Comparison of ENCODE assay signal across 27 mouse cellular contexts in the genomic region with DNA sequence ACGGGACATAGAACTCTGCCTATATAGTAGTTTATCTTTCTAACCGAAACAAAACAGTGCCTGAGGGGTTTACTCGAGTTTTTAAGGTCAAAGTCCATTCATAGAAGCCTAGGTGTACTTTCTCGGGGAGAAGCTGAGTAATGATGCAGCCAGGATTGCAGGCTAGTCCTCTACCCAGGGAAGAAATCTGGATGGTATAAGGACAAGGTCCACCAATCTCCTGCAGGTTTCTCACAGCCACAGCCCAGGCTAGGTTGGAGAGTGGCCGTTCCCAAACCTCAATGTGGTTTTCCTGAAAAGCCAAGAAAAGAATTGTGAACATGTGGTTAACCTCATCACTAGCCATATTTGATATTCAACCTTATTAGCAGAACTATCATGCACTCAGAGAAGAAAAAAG. TPM values are rescaled to one million over a fixed set of nuclear protein-coding genes. Genes with fewer than 3 reads are reported as not detected.
DNase-seq lines count a peak whose midpoint lies in the region; ATAC-seq and TF ChIP-seq lines count a peak whose summit lies in the region.
"Had no signal": no experiment of that assay in that cellular context is flagged by ENCODE, and none has a peak within 500 bp of the region (broad histone marks: within the 10 kb centered on the region; RNA-seq: fewer than 3 reads in every experiment).

No protein-coding gene starts in this region.

- H3K9ac ChIP-seq in CH12.LX (ENCODE audit: insufficient read depth, low read depth): no peak overlapping the region
- H3K9ac ChIP-seq in intestine, embryonic 16.5 days (ENCODE audit: low read depth, low read length): no peak overlapping the region
- H3K9ac ChIP-seq: embryonic facial prominence, embryonic 12.5 days; embryonic facial prominence, embryonic 15.5 days; forebrain, embryonic 12.5 days; forebrain, embryonic 15.5 days; hindbrain, embryonic 13.5 days had no signal

- H3K4me1 ChIP-seq in CH12.LX (ENCODE audit: control insufficient read depth in 1 of 2, insufficient read depth in 2 of 2): peaks cover 0 to 7% of the 10 kb centered on the region in 2 experiments; a peak in 1 of 4 replicates
- H3K4me1 ChIP-seq in embryonic fibroblast, embryonic 13.5 days (ENCODE audit: control insufficient read depth, insufficient read depth, low read length): no peaks in the 10 kb centered on the region
- H3K4me1 ChIP-seq in intestine, embryonic 16.5 days (ENCODE audit: control insufficient read depth, insufficient read depth, low read length): no peaks in the 10 kb centered on the region
- 0 out of 2 replicates have a peak, but pooled peaks cover 7% of the 10 kb centered on the region for H3K4me1 ChIP-seq in hindbrain, embryonic 10.5 days (replicated peaks)
- H3K4me1 ChIP-seq: embryonic facial prominence, embryonic 12.5 days had no signal

- 45% methylated on average over 5 of the region's 5 CpGs for WGBS in intestine, embryonic 16.5 days
- WGBS in hindbrain, embryonic 10.5 days: 81% methylated on average over 5 of the region's 5 CpGs

- in situ Hi-C loops in CH12.LX (cut with MboI; ENCODE audit: low pct_ligation_motif_present, low pct_unique_long_range_greater_than_20kb, low sequenced_read_pairs): no loop called here

- dilution Hi-C loops in CH12.LX (cut with MboI; ENCODE audit: extremely low pct_ligation_motif_present, extremely low pct_unique_long_range_greater_than_20kb, low sequenced_read_pairs): no loop called here

- no peak for DNase-seq in CH12.LX (ENCODE audit: extremely low read depth)
- DNase-seq in layer of hippocampus, adult 9-10 months (ENCODE audit: low spot score): no peak
- DNase-seq in adrenal gland, adult 18-20 months (ENCODE audit: low spot score in 2 of 2): no peak
- no peak for DNase-seq in hindbrain, embryonic 10.5 days (ENCODE audit: low spot score)
- DNase-seq in lung, postnatal 25 days (ENCODE audit: low spot score): no peak
- DNase-seq: adrenal gland, adult 8-10 months; adrenal gland, postnatal 25 days; cerebellum, adult 18-20 months; cerebellum, adult 9-11 months; cerebellum, postnatal 25 days; gastrocnemius, postnatal 10 days; gastrocnemius, postnatal 36 days; heart, adult 2 months; kidney, adult 18-20 months had no signal

- H3K4me2 ChIP-seq in CH12.LX (ENCODE audit: insufficient read depth, low read depth, poor library complexity, severe bottlenecking): no peak overlapping the region
- no peak overlapping the region for H3K4me2 ChIP-seq in intestine, embryonic 16.5 days (ENCODE audit: low read depth, low read length)
- H3K4me2 ChIP-seq: embryonic facial prominence, embryonic 12.5 days; embryonic facial prominence, embryonic 15.5 days; forebrain, embryonic 12.5 days; forebrain, embryonic 15.5 days; heart, embryonic 11.5 days; hindbrain, embryonic 13.5 days had no signal

- ATAC-seq in intestine, embryonic 16.5 days: peak; percentile 64
- ATAC-seq: CD4-positive, CD25-positive, alpha-beta regulatory T cell, adult 4 months; forebrain, embryonic 15.5 days; hindbrain, embryonic 16.5 days; Patski had no signal

- H3K79me2 ChIP-seq in CH12.LX (replicated peaks; ENCODE audit: control insufficient read depth, extremely low read depth, insufficient read depth, poor library complexity, severe bottlenecking): peaks cover 18% of the 10 kb centered on the region

- no peak overlapping the region for H3K4me3 ChIP-seq in CH12.LX (replicated peaks in 1 of 3; ENCODE audit: low read depth in 2 of 3, low read length in 2 of 3, poor library complexity in 1 of 3)
- H3K4me3 ChIP-seq in embryonic fibroblast, embryonic 13.5 days (ENCODE audit: insufficient read depth, low read length): no peak overlapping the region
- H3K4me3 ChIP-seq in intestine, embryonic 16.5 days (ENCODE audit: low read length): no peak overlapping the region
- H3K4me3 ChIP-seq in hindbrain, embryonic 10.5 days: no peak overlapping the region
- H3K4me3 ChIP-seq: embryonic facial prominence, embryonic 12.5 days; embryonic facial prominence, embryonic 15.5 days; erythroblast, embryonic 14.5 days; forebrain, embryonic 12.5 days; forebrain, embryonic 15.5 days; heart, adult 2 months; hindbrain, embryonic 13.5 days had no signal

- peaks cover 13 to 16% of the 10 kb centered on the region in 2 experiments for H3K36me3 ChIP-seq in CH12.LX (replicated peaks in 1 of 2; ENCODE audit: control insufficient read depth in 1 of 2, insufficient read depth in 1 of 2, low read length in 1 of 2)
- H3K36me3 ChIP-seq in intestine, embryonic 16.5 days (ENCODE audit: control insufficient read depth, insufficient read depth, low read length): no peaks in the 10 kb centered on the region
- H3K36me3 ChIP-seq in hindbrain, embryonic 10.5 days: peaks cover 34% of the 10 kb centered on the region
- H3K36me3 ChIP-seq: hindbrain, embryonic 13.5 days had no signal

- TF ChIP-seq POLR2A in CH12.LX (IDR thresholded peaks at IDR 0.05; ENCODE audit: low read depth, low read length): peak; percentile 48
- TF ChIP-seq POLR2A in embryonic fibroblast, embryonic 13.5 days (IDR thresholded peaks at IDR 0.05; ENCODE audit: low read depth, low read length): peak; percentile 22

- H3K27me3 ChIP-seq in CH12.LX (replicated peaks): no peaks in the 10 kb centered on the region
- H3K27me3 ChIP-seq in intestine, embryonic 16.5 days (replicated peaks; ENCODE audit: control insufficient read depth, insufficient read depth, low read length): no peaks in the 10 kb centered on the region
- H3K27me3 ChIP-seq in hindbrain, embryonic 10.5 days (ENCODE audit: insufficient read depth, poor library complexity, severe bottlenecking): no peaks in the 10 kb centered on the region
- H3K27me3 ChIP-seq: embryonic facial prominence, embryonic 12.5 days; embryonic facial prominence, embryonic 15.5 days; forebrain, embryonic 12.5 days; forebrain, embryonic 15.5 days; hindbrain, embryonic 13.5 days had no signal

- no peaks in the 10 kb centered on the region for H3K9me3 ChIP-seq in CH12.LX (replicated peaks; ENCODE audit: low read length)
- H3K9me3 ChIP-seq in intestine, embryonic 16.5 days (ENCODE audit: control insufficient read depth, low read length): no peaks in the 10 kb centered on the region
- no peaks in the 10 kb centered on the region for H3K9me3 ChIP-seq in hindbrain, embryonic 10.5 days
- H3K9me3 ChIP-seq: embryonic facial prominence, embryonic 12.5 days; embryonic facial prominence, embryonic 15.5 days; forebrain, embryonic 12.5 days; forebrain, embryonic 15.5 days; hindbrain, embryonic 13.5 days had no signal

- no peak for TF ChIP-seq EP300 in CH12.LX (IDR thresholded peaks at IDR 0.05; ENCODE audit: low read length)

- TF ChIP-seq CTCF in CH12.LX (conservative IDR thresholded peaks at IDR 0.05 in 1 of 2, IDR thresholded peaks at IDR 0.05 in 1 of 2; ENCODE audit: low read depth in 2 of 2, low read length in 2 of 2): no peak
- no peak for TF ChIP-seq CTCF in embryonic fibroblast, embryonic 13.5 days (IDR thresholded peaks at IDR 0.05; ENCODE audit: borderline replicate concordance, insufficient read depth, low read length)

- no peak overlapping the region for H3K27ac ChIP-seq in CH12.LX (ENCODE audit: insufficient read depth, low read depth)
- H3K27ac ChIP-seq in embryonic fibroblast, embryonic 13.5 days (ENCODE audit: insufficient read depth, low read length): no peak overlapping the region
- no peak overlapping the region for H3K27ac ChIP-seq in intestine, embryonic 16.5 days (ENCODE audit: low read length)
- H3K27ac ChIP-seq in hindbrain, embryonic 10.5 days: no peak overlapping the region
- H3K27ac ChIP-seq: embryonic facial prominence, embryonic 12.5 days; embryonic facial prominence, embryonic 15.5 days; forebrain, embryonic 12.5 days; forebrain, embryonic 15.5 days; heart, adult 2 months; hindbrain, embryonic 13.5 days had no signal

- TF ChIP-seq RAD21 in CH12.LX (IDR thresholded peaks at IDR 0.05; ENCODE audit: low read depth, low read length): no peak

RNA-seq across cellular contexts. Expression of gene Rpl36a, which starts 4.4 kb away (rescaled TPM):
- total RNA-seq in CH12.LX (2012; rRNA removed): 2,800 and 2,905 TPM in 2 replicates
- 2,352 and 2,700 TPM in 2 replicates for total RNA-seq in CH12.LX (2014; rRNA removed)
- 869 and 1,197 TPM in 2 replicates for polyA plus RNA-seq in CH12.LX (2012; ENCODE audit: insufficient read length, low read depth)
- 765 and 790 TPM in 2 replicates for polyA plus RNA-seq in embryonic fibroblast, embryonic 13.5 days (2011; ENCODE audit: insufficient read length, low read depth, missing spikeins)
- polyA plus RNA-seq in intestine, embryonic 16.5 days (2015; fragmentation: Nextera tagmentation; extraction: Ambion mirVana): 311 and 329 TPM in 2 replicates
- 100 to 1,000 TPM; 229 to 239 TPM for total RNA-seq in adrenal gland, adult 18-20 months (2021)
- 271 and 325 TPM in 2 replicates for polyA plus RNA-seq in hindbrain, embryonic 10.5 days (2016; fragmentation: Nextera tagmentation; extraction: Ambion mirVana)

RNA-seq across cellular contexts. Expression of gene Btk, which starts 6.5 kb away (rescaled TPM):
- 16.2 and 23.2 TPM in 2 replicates for total RNA-seq in CH12.LX (2012; rRNA removed)
- 32.9 and 38.1 TPM in 2 replicates for total RNA-seq in CH12.LX (2014; rRNA removed)
- 53.4 and 69.0 TPM in 2 replicates for polyA plus RNA-seq in CH12.LX (2012; ENCODE audit: insufficient read length, low read depth)
- polyA plus RNA-seq in embryonic fibroblast, embryonic 13.5 days (2011; ENCODE audit: insufficient read length, low read depth, missing spikeins): 0.61 TPM in 1 of 2 replicates, not detected in the other
- polyA plus RNA-seq in intestine, embryonic 16.5 days (2015; fragmentation: Nextera tagmentation; extraction: Ambion mirVana): 1.0 and 1.4 TPM in 2 replicates
- total RNA-seq in adrenal gland, adult 18-20 months (2021): 1 to 10 TPM in 1 of 2 experiments, under 1 TPM in 1; 0.93 to 1.9 TPM
- 1.2 and 2.2 TPM in 2 replicates for polyA plus RNA-seq in hindbrain, embryonic 10.5 days (2016; fragmentation: Nextera tagmentation; extraction: Ambion mirVana)
- polyA plus RNA-seq: C2C12, Patski had no signal

RNA-seq across cellular contexts. Expression of gene Gla, which starts 11.1 kb away (rescaled TPM):
- 6.1 and 6.2 TPM in 2 replicates for total RNA-seq in CH12.LX (2012; rRNA removed)
- 9.1 and 10.3 TPM in 2 replicates for total RNA-seq in CH12.LX (2014; rRNA removed)
- polyA plus RNA-seq in CH12.LX (2012; ENCODE audit: insufficient read length, low read depth): 8.6 and 13.3 TPM in 2 replicates
- polyA plus RNA-seq in embryonic fibroblast, embryonic 13.5 days (2011; ENCODE audit: insufficient read length, low read depth, missing spikeins): 11.2 and 14.7 TPM in 2 replicates
- polyA plus RNA-seq in intestine, embryonic 16.5 days (2015; fragmentation: Nextera tagmentation; extraction: Ambion mirVana): 9.9 and 14.1 TPM in 2 replicates
- 10 to 100 TPM; 13.0 to 13.1 TPM for total RNA-seq in adrenal gland, adult 18-20 months (2021)
- polyA plus RNA-seq in hindbrain, embryonic 10.5 days (2016; fragmentation: Nextera tagmentation; extraction: Ambion mirVana): 4.9 and 6.2 TPM in 2 replicates

RNA-seq across cellular contexts. Expression of gene Hnrnph2, which starts 11.1 kb away (rescaled TPM):
- 38.2 and 48.9 TPM in 2 replicates for total RNA-seq in CH12.LX (2012; rRNA removed)
- 57.3 and 63.8 TPM in 2 replicates for total RNA-seq in CH12.LX (2014; rRNA removed)
- polyA plus RNA-seq in CH12.LX (2012; ENCODE audit: insufficient read length, low read depth): 70.0 and 82.0 TPM in 2 replicates
- polyA plus RNA-seq in embryonic fibroblast, embryonic 13.5 days (2011; ENCODE audit: insufficient read length, low read depth, missing spikeins): 113 and 117 TPM in 2 replicates
- 128 and 130 TPM in 2 replicates for polyA plus RNA-seq in intestine, embryonic 16.5 days (2015; fragmentation: Nextera tagmentation; extraction: Ambion mirVana)
- total RNA-seq in adrenal gland, adult 18-20 months (2021): 100 to 1,000 TPM; 114 to 120 TPM
- 164 and 210 TPM in 2 replicates for polyA plus RNA-seq in hindbrain, embryonic 10.5 days (2016; fragmentation: Nextera tagmentation; extraction: Ambion mirVana)

RNA-seq across cellular contexts. Expression of gene Timm8a1, which starts 48.2 kb away (rescaled TPM):
- 48.2 and 74.8 TPM in 2 replicates for total RNA-seq in CH12.LX (2012; rRNA removed)
- 216 and 251 TPM in 2 replicates for total RNA-seq in CH12.LX (2014; rRNA removed)
- polyA plus RNA-seq in CH12.LX (2012; ENCODE audit: insufficient read length, low read depth): 145 and 152 TPM in 2 replicates
- 33.3 and 34.3 TPM in 2 replicates for polyA plus RNA-seq in embryonic fibroblast, embryonic 13.5 days (2011; ENCODE audit: insufficient read length, low read depth, missing spikeins)
- polyA plus RNA-seq in intestine, embryonic 16.5 days (2015; fragmentation: Nextera tagmentation; extraction: Ambion mirVana): 122 and 141 TPM in 2 replicates
- 10 to 100 TPM; 31.3 to 36.7 TPM for total RNA-seq in adrenal gland, adult 18-20 months (2021)
- polyA plus RNA-seq in hindbrain, embryonic 10.5 days (2016; fragmentation: Nextera tagmentation; extraction: Ambion mirVana): 70.6 and 100 TPM in 2 replicates

Comparison
In these comparisons a context has a peak if more than half of its experiments do, and no peak if none do; other contexts are left out.
1. RNA of gene Btk, which starts 6.5 kb away (polyA plus RNA-seq): 53.4 to 69.0 TPM in CH12.LX; 1.2 to 2.2 TPM in hindbrain, embryonic 10.5 days, 1.0 to 1.4 TPM in intestine, embryonic 16.5 days and 0.61 TPM in embryonic fibroblast, embryonic 13.5 days; every median in the first group is over 10 times any median in the second.